18 mouse cellular contexts compared by ENCODE assay signal in genomic region chr6:85074996-85075395, GRCm38 (mm10). TPM values are rescaled to one million over a fixed set of nuclear protein-coding genes. Genes with fewer than 3 reads are reported as not detected.
DNase-seq lines count a peak whose midpoint lies in the region; ATAC-seq lines count a peak whose summit lies in the region.
"Had no signal": no experiment of that assay in that cellular context is flagged by ENCODE, and none has a peak within 500 bp of the region (broad histone marks: within the 10 kb centered on the region; RNA-seq: fewer than 3 reads in every experiment).

No protein-coding gene starts in this region.

- H3K4me1 ChIP-seq in intestine, embryonic 16.5 days (ENCODE audit: control insufficient read depth, insufficient read depth, low read length) = no peaks in the 10 kb centered on the region
- H3K4me1 ChIP-seq: embryonic facial prominence, embryonic 10.5 days; heart, embryonic 12.5 days; lung, embryonic 15.5 days; neural tube, embryonic 12.5 days had no signal

- no peak for ATAC-seq in erythroid progenitor cell, adult 5-6 weeks (replicated peaks; ENCODE audit: low FRiP score, poor library complexity, severe bottlenecking)
- ATAC-seq in intestine, embryonic 16.5 days = no peak

- no peak overlapping the region for H3K9ac ChIP-seq in intestine, embryonic 16.5 days (ENCODE audit: low read depth, low read length)
- H3K9ac ChIP-seq: heart, embryonic 12.5 days; lung, embryonic 15.5 days; neural tube, embryonic 12.5 days had no signal

- no peak overlapping the region for H3K27ac ChIP-seq in intestine, embryonic 16.5 days (ENCODE audit: low read length)
- H3K27ac ChIP-seq: embryonic facial prominence, embryonic 10.5 days; lung, embryonic 15.5 days; neural tube, embryonic 12.5 days had no signal

- 18% methylated on average over 2 of the region's 2 CpGs for WGBS in intestine, embryonic 16.5 days

- no peaks in the 10 kb centered on the region for H3K9me3 ChIP-seq in intestine, embryonic 16.5 days (ENCODE audit: control insufficient read depth, low read length)
- H3K9me3 ChIP-seq: embryonic facial prominence, embryonic 10.5 days; heart, embryonic 12.5 days; lung, embryonic 15.5 days; neural tube, embryonic 12.5 days had no signal

- H3K27me3 ChIP-seq in intestine, embryonic 16.5 days (replicated peaks; ENCODE audit: control insufficient read depth, insufficient read depth, low read length) = no peaks in the 10 kb centered on the region; the same call in 1 of the 2 replicates
- H3K27me3 ChIP-seq: heart, embryonic 12.5 days; lung, embryonic 15.5 days; neural tube, embryonic 12.5 days had no signal

- no peak overlapping the region for H3K4me3 ChIP-seq in intestine, embryonic 16.5 days (ENCODE audit: low read length)
- H3K4me3 ChIP-seq: embryonic facial prominence, embryonic 10.5 days; heart, embryonic 12.5 days; lung, embryonic 15.5 days; neural tube, embryonic 12.5 days had no signal

- DNase-seq in adrenal gland, adult (ENCODE audit: inconsistent age in 2 of 2, low spot score in 1 of 2) = peak; percentile 29 to 78
- no peak for DNase-seq in adrenal gland, postnatal 4 days (ENCODE audit: low spot score in 2 of 2)
- DNase-seq in 3134 (ENCODE audit: extremely low read depth, insufficient read length, low spot score) (peak; percentile 39), ES-CJ7 (ENCODE audit: low read depth, low spot score) (peak; percentile 89), ZHBTc4 (ENCODE audit: low read depth, low spot score) (peak; percentile 74)
- no peak for DNase-seq in cerebellum, adult 8-10 months
- DNase-seq: B cell, adult 2 months; gastrocnemius, postnatal 36 days; heart, postnatal 4 days; kidney, adult 8-10 months; liver; right cerebral cortex, postnatal 25 days had no signal

- no peak overlapping the region for H3K4me2 ChIP-seq in intestine, embryonic 16.5 days (ENCODE audit: low read depth, low read length)
- H3K4me2 ChIP-seq: heart, embryonic 12.5 days; lung, embryonic 15.5 days; neural tube, embryonic 12.5 days had no signal

- no peaks in the 10 kb centered on the region for H3K36me3 ChIP-seq in intestine, embryonic 16.5 days (ENCODE audit: control insufficient read depth, insufficient read depth, low read length)
- H3K36me3 ChIP-seq: embryonic facial prominence, embryonic 10.5 days; heart, embryonic 12.5 days; lung, embryonic 15.5 days; neural tube, embryonic 12.5 days had no signal

RNA-seq across cellular contexts. Expression of gene Exoc6b, which starts 5.7 kb away (rescaled TPM):
- total RNA-seq in adrenal gland, postnatal 4 days (2021) = 10 to 100 TPM; 42.7 to 55.3 TPM
- 0.84 and 1.4 TPM in 2 replicates for total RNA-seq in erythroid progenitor cell, adult 5-6 weeks (2015; ENCODE audit: low replicate concordance)
- total RNA-seq in erythroid progenitor cell, adult 5-6 weeks (2017; ENCODE audit: low replicate concordance) = 0.83 and 4.0 TPM in 2 replicates
- 17.9 and 18.8 TPM in 2 replicates for polyA plus RNA-seq in intestine, embryonic 16.5 days (2015; fragmentation: Nextera tagmentation; extraction: Ambion mirVana)

Comparison
In these comparisons a context has a peak if more than half of its experiments do, and no peak if none do; other contexts are left out.
1. DNase-seq: peak in adrenal gland, adult (2 of 2), 3134 (single experiment), ES-CJ7 (single experiment) and ZHBTc4 (single experiment); none in adrenal gland, postnatal 4 days (0 of 2) and cerebellum, adult 8-10 months (single experiment).
2. RNA of gene Exoc6b, which starts 5.7 kb away (total RNA-seq): 42.7 to 55.3 TPM in adrenal gland, postnatal 4 days; 0.83 to 4.0 TPM in erythroid progenitor cell, adult 5-6 weeks; every median in the first group is over 4 times any median in the second.